Mouse (Mus musculus): Measurements from ENCODE around the gene Gm17332.

GRCm38 (mm10) chr11:31195621-31196363, 13.5 kb upstream of the Gm17332 start:
- TF ChIP-seq CTCF (conservative IDR thresholded peaks at IDR 0.05; ENCODE audit: low read length) (no peak), POU5F1 (IDR thresholded peaks at IDR 0.05; ENCODE audit: borderline replicate concordance, low read length) (no peak), NANOG (IDR thresholded peaks at IDR 0.05; ENCODE audit: borderline replicate concordance, low read length) (no peak)
